Mouse (Mus musculus): ENCODE measurements around the gene Bicral. TPM values are rescaled to one million over a fixed set of nuclear protein-coding genes. Genes with fewer than 3 reads are reported as not detected.
"Not testable (repeated sequence)": the region's sequence is repeated elsewhere in the genome, so short reads cannot be mapped to it uniquely, and the experiment has no call there.

Gene Bicral
- polyA plus RNA-seq, 1 experiment = 9.1 TPM

DNA sequence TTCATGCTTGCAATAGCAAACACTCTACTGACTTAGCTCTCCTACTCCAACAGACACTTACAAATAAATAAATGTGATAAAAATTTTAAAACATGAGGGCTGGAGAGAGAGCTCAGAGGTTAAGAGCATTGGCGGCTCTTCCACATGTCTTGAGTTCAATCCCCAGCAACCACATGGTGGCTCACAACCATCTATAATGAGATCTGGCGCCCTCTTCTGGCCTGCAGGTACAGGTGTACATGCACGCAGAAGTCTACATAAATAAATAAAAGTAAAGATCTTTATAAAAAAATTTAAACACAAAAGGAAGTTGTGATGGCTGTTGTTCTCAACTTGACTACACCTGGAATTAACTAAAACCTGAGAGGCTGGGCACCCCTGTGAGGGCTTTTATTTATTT lies 17.3 kb upstream of the Bicral start:
- no peak for DNase-seq (ENCODE audit: low spot score)

DNA sequence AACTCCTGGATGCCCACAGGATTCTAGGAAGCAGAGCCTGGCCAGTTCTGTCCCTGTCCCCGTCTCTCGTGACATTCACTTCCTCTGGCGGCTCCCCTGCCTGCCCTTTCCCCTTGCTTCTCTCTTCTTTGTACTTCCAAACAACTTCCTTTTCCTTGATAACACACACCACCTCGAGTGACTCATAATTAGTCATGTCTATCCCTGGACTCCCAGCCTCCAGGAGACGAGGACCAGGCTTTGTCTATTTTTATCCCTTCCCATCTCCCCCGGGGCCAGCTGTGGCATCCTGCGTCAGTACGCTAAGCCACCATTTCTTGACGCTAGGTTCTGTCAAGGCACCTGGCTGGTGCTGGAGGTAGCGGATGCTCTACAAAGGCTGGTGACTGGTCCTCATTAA lies 15.9 kb upstream of the Bicral start:
- DNase-seq (ENCODE audit: low spot score) = no peak

DNA sequence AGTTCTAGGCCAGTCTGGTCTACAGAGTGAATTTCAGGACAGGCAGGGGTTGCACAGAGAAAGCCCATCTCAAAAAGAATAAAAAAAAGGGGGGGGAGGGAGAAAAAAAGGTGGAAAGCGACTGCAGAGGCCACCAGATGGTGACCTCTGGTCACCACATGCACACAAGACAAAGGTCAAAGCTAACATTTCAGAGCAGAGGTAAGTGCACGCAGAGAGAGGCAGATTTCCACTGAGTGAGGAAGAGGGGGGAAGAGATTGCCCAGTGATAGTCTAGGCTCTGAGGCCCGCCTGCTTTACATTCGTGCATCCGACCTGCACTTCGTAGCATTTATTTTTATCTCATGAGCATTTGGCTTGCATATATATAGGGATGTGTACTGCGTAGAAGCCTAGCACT lies 14.5 kb upstream of the Bicral start:
- DNase-seq (ENCODE audit: low spot score) = no peak

DNA sequence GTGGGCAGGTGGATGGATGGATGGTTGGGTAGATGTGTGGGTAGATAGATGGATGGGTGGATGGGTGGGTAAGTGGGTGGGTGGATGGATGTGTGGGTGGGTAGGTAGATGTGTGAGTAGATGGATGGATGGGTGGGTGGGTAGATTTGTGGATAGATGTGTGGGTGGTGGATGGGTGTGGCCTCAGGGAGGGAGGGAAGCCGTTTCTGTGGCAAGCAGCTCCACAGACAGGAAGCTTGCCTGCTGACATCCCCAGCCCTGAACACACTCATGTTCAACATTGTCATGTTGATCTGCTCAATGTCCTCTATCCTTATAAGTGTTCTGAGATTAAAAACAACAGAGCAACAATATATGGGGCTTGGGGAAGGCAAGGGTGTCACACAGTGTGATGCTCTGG lies 12.6 kb upstream of the Bicral start:
- no peak for DNase-seq (ENCODE audit: low spot score)

DNA sequence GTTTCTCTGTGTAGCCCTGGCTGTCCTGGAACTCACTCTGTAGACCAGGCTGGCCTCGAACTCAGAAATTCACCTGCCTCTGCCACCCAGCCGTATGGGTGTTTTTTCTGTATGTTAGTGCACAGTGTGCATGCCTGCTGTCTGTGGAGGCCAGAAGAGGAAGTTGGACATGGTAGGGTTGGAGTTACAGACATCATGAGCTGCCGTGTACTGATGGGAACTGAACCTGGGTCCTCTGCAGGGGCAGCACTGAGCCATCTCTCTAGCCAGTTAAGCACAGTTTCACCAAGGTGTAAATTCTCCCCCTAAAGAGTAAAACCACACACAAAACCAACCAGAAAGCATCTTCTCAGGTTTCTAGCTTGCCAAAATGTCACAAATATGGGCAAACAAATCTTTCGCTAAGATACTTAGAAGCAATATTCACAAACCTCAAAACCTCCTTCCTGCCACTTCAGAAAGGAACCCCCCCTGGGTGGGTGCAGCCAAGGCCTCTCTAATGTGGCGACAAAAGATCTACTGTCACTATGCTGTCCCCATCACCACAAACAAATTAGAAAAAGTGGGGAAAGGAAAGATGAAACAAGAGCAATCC lies 12.0 kb upstream of the Bicral start:
- no peak for DNase-seq (ENCODE audit: low spot score)

DNA sequence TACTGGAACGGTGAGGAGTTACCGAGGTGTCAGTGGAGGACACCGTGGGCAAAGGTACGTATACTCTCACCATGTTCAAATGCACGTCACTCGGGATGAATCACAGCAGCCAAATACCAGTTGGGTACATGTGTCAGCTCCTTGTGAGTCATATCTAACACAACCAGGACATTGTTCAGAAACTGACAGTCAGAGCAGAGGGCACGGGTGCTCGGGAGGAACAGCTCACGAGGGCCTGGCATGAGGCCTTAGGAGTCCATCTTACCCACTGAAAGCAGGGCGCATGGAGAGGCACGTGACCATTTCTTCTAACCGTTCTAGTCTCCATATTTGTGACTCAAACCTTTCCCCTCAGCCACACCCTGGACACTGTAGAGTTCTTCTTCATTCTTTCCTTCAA lies 8.6 kb upstream of the Bicral start:
- DNase-seq (ENCODE audit: low spot score) = no peak

DNA sequence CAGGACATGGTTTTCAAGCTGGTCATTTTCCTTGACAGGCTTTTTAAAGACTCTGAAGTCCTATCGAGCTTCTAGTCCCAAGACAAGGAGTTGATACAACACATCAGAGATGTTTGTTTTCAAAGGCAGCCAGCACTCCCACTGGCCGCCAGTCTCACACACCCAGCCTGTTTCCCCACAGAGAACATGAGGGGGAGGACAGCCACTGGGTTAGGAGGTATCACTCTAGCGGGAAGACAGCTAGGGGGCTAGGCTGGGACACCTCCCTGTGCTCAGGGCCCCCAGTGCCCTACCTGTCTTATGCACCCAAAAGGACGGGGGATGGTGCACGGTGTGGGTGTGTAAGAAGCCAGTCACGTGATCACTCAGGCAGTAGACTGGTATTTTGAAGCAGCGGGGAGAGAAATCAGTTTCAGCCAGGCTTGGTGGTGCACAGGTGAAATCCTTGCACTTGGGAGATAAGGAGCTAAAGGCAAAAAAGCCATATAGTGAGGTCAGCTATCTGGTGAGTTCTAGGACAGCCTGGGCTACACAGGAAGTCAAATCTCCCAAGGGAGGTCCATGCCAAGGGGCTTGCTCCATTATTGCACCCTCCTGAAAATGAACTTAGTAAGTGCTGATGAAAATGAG lies 6.4 kb upstream of the Bicral start:
- DNase-seq (ENCODE audit: low spot score) = no peak

DNA sequence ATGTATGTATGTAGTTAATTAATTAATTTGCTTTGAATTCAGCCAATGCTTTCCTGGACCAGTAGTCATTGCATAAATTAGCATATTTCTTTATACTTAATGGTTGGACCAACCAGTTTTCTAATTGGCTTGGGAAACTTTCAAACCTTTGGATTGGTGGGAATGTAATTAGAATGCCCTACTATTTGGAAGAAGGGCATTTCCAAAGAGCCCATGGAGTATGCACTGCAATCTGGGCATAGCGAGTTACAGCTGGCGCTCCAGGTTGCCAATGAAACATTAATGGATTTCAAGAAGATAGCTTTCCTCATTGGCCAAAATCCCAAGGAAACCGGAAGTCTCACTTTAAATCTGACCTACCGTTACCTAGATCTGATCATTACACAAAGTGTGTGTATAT lies 1.8 kb upstream of the Bicral start:
- DNase-seq (ENCODE audit: low spot score) = no peak

DNA sequence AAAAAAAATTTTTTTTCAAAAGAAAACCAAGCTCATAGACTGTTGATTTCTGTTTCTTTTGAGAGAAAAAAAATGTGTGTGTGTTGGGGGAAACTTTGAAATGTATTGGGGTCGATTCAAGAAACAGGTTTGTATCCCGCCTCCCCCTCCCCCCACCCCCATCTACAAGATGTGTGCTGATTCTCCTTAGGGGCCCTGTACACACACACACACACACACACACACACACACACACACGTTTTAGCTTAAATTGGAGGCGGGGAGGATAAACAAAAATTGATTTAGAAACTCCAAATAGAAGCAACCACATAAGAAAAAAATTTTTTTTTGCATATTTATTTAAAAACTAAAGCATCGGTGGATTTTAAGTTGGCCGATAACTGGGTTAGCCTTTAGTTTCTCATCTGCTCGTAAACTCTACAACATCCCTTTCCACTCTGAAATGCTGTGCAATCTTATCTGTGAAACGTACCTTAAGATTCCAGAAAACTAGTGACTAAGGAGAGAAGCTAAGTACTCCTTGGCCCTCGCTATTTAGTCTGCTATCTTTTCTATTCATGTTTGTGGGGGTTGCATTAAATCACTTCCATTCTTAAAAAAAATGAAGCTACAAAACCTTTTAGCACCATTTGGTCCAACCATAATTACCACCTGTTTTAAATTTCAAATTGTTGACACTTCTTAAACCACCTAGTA lies 615 bp upstream of the Bicral start:
- DNase-seq (ENCODE audit: low spot score) = no peak

DNA sequence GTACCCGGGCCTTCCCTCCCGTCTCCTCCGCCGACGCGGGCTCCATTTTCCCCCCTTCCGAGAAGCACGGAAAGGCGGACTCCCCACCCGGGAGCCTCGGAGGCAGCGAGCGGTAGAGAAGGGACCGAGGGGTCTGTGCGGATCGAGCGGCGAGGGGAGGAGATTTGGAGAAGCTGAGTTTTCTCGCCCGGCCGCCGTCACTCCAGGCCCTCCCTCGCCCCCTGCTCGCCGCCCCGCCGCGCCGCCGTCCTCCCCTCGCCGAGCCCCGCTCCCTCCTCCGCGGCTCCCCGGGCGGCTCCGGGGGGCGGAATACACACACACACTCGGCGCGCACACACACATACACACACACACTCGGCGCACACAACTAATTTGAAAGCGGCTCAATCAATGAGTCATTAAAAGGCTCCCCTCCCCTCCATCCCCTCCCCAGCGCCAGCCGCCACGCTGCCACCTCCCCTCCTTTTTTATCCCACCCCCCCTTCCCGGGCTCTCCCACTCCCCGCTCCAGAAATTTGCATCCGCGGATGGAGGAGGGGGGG lies 850 bp downstream of the Bicral start:
- peak; percentile 80 for DNase-seq (ENCODE audit: low spot score)

DNA sequence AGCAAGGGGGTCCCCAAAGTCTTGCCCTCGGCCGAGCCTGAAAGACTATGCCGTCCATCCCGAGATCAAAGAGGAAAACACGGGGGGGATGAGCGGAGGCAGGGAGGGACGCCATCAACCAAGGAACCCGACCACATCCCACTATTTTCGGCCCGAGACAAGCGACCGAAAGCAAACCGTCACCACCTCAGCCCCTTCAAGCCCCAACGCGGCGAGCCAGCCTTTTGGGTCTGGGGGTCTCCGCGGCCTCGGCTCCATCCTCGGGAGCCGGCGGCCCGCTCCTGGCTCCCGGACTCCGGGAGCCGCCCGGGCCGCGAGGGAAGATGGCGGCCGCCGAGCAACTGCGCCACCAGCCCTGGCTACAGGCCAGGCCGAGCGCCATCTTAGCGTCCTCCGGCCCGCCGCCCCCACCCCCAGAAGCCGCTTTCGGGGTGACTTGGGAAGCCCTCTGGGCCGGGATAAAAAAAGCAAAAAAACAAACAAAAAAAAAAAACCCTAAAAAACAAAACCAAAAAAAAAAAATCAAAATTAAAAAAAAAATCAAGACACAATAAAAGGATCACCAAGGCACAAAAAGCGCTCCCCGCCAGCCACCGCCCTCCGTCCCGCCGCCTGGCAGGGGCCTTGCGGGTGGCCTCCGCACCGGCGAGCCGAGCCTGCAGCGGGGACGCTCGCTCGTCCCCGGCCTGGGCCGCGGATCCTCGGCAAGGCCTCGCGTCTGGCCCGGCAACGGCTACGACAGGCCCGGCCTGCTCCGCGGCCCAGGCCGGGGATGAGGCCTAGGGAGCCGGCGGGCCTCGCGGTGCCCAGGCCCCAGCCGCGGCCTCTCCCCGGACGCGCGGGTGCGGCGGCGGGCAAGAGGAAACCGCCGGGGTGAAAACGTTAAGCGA lies 1.6 kb downstream of the Bicral start:
- DNase-seq (ENCODE audit: low spot score) = peak; percentile 72

DNA sequence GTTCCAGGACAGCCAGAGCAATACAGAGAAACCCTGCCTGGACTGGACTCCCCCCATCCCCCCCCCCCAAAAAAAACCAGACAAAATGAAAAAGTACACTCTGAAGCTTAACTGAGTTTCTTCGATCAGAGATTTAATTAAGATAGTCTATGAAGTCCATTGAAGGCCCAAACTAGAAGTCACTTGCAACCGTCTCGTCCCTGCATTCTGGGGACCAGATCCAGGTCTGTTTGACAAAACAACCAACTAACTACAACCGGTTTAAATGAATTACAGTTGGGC lies 2.2 kb downstream of the Bicral start:
- DNase-seq (ENCODE audit: low spot score) = no peak

DNA sequence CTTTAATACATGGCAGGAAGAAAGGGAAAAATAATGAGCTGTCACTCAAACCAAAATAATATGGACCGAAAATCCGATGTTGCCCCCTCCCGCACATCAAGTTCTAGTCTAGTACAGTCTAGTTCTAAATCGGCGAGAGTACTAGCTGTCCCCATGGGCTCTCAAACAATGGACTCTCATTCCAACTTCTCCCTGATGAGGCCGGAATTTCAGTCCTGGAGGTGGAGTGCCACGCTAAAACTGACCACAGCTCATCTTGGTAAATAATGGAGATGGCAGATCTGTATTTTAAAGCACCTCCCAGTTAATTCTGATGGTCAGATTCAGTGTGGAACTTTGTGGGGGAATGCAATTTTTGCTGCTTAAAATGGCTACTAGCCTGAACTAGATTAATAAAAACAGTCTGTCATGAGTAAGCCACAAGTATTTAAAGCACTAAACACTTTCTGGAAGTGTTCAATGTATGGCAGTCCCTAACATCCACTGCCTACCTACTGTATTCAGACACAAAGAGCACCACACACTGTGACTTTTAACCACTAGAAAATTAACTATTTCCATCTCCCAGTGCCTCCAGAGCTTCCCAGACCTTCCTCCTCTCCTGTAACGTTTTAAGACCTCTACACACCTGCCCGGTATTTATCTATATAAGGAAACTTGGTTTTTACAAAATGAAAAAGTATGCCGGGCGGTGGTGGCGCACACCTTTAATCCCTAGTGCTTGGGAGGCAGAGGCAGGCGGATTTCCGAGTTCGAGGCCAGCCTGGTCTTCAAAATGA lies 2.8 kb downstream of the Bicral start:
- DNase-seq (ENCODE audit: low spot score) = no peak

DNA sequence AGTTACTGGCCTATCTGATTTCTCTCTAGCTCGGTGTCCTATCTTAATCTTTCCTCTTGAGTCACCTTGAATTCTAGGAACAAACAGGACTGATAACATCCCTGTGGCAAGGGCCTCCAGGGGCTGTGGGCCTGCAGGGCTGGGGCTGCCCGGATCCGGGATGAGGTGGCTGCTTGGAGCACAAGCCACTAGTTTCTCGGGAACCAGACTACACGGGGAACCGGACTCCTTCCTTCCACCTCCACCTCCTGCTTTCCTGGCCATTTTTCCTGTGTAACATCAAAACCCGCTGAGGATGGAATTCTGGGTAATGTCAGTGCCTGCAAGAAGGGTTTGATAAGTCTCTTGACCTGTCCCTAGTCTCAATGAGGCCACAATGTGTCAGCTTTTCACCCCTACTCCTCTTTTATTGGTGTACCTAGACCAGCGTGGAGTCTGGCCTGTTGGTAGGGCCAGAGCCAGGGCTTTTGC lies 3.6 kb downstream of the Bicral start:
- no peak for DNase-seq (ENCODE audit: low spot score)

DNA sequence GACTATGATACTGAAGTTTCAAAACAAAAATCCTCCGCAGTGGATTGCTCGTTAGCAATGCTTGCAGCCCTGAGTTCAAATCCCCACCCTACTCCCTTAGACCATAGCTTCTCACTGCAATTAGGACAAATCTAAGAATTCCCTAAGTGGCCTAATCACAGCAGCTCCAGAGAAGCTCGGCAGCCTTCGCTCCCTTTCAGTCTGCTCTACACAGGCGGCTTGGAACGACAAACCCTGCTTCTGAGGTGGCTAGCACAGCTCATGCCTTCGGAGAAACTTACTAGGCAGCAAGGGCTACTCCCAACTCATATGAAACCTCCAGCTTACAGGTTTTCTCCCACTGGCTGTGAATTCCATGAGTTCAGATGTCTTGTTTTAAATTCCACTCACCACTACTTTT lies 4.2 kb downstream of the Bicral start:
- DNase-seq (ENCODE audit: low spot score) = no peak

DNA sequence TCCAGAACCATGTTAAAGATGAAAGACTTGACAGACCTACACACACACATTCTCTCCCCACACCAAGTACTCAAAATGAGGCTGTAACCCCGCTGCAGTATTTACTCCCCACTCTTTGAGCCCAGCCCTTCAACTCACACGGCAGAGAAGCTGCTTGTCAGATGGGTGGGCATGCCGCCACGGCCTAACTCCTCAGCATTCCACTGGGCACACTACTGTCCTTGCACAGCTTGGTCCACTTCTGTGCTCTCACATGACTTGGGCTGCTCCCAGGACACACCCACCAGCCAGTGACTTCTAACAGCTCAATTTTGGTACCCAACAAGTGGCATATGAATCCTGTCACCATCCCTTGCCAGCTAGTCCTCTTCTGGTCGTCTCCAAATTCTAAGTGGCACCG lies 5.0 kb downstream of the Bicral start:
- no peak for DNase-seq (ENCODE audit: low spot score)

DNA sequence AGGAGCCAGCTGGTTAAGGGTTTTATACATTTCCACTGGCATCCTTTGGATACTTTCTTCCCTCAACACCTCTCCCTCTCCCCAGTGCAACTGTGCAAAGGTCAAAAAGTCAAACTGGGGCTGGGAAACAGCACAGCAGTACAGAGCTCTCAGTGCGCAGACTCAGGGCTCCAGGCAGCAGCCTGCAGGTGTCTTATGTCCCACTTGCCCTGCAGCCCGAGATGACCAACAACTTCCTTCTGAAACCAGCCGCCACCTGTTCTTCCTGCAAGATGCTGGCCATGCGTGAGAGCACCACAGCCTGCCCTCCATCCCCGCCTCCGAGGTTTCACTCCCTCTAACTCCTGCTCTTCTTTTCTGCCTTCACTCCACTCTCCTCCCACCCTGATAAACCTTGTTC lies 5.6 kb downstream of the Bicral start:
- no peak for DNase-seq (ENCODE audit: low spot score)

DNA sequence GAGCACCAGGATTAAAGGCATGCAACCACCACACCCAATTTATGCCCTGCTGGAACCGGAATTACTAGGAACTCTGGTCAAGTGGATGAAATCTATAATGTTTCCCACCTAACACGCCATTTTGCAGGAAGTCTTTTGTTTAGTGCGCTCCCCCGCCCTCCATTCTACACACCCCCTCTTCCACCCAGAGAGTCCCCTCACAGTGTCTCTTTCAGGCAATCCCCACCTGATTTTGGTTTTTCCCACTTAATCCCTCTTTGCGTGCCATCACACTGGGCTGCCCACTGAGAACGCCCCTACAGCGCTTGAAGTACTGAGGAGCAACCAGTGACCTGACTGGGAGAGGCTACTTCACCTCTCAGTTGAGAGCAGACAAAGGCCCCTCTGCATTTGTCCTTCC lies 11.1 kb downstream of the Bicral start:
- no peak for DNase-seq (ENCODE audit: low spot score)

DNA sequence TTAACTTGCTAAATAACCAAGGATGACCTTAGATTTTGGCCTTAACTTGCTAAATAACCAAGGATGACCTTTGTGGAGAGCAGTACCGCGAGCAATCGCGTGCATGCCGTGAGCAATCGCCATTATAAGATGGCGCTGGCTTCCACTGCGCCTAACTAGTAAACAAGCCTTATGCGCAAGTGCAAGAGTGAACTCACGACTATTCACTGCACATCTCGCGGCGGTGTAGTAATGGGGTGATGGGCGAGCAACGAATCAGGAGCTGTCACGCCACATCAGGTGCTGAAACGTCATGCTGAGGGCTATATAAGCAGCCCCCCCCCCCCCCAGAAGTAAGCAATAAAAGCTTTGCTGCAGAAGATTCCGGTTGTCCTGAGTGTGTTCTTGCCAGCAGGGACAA lies 11.7 kb downstream of the Bicral start:
- not testable (repeated sequence) for DNase-seq (ENCODE audit: low spot score)

DNA sequence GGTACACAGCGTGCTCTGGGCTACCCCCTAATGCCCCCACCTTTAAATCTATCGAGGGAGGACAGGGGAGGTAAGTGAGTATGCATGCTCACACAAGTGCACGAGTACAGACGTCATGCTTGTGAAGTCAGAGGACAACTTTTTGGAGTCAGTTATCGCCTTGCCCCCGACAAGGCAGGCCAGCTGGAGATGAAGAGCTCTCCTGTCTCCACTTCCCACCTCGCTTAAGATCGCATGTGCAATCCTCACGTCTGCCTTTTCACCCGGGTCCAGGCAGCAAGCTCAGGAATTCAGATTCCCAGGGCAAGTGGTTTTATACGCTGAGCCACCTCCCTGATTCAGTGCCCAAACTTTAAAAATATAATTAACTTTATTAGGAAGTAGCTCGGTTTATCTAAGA lies 13.0 kb downstream of the Bicral start:
- DNase-seq (ENCODE audit: low spot score) = no peak

DNA sequence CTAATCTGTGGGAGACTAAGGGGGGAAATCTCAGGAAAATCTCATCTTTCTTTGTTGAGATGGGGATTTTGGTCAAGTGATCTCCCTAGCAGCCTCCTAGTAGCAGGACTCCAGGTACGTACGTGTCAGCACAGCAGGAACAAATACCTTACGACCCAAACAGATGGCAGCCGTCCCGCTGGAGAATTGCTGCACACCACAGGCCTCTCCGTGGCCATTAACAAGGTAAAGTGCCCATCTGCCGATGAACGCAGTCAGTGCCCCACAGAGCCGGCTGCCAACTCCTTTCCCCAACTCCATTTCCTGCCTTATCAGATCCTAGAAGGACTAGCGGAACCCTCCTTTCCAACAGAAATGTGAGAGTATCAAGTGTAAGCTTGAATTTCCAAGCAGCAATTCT lies 13.5 kb downstream of the Bicral start:
- no peak for DNase-seq (ENCODE audit: low spot score)

DNA sequence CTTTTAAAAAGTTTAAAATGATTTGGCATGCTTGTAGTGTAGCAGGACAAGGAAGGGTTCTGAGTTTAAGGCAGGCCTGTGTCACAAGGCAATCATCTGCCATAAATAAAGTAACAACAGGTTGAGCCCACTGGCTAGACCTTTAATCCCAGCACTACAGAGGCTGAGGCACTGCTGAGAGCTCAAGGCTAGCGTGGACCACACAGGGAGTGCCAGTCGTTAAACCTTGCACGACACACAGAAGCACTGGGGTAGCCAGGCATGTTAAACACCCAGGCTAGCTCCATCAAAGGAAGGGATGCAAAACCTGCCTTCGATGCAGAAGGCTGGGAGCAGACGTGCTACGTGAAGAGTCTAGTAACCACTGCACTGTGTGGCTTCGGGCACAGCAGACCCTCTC lies 14.6 kb downstream of the Bicral start:
- no peak for DNase-seq (ENCODE audit: low spot score)
